Mouse (Mus musculus): ENCODE measurements around the gene G0s2. TPM values are rescaled to one million over a fixed set of nuclear protein-coding genes. Genes with fewer than 3 reads are reported as not detected.
"Not testable (repeated sequence)": the region's sequence is repeated elsewhere in the genome, so short reads cannot be mapped to it uniquely, and the experiment has no call there.

G0s2 gene
- polyA plus RNA-seq, 1 experiment from 2014 or later, result 17.9 TPM

- Histone ChIP-seq H3K27ac (ENCODE audit: low read depth, low read length) (no peak overlapping the region), H3K9ac (ENCODE audit: low read depth, low read length) (no peak overlapping the region), H3K9me3 (ENCODE audit: control insufficient read depth, low read length) (no peaks in the 10 kb centered on the region), H3K4me3 (ENCODE audit: low read length) (no peak overlapping the region), H3K27me3 (ENCODE audit: control insufficient read depth, insufficient read depth, low read length) (no peaks in the 10 kb centered on the region), H3K4me2 (replicated peaks; ENCODE audit: low read depth, low read length) (no peak overlapping the region), H3K4me1 (ENCODE audit: control insufficient read depth, insufficient read depth, low read length) (peaks cover 3% of the 10 kb centered on the region), H3K36me3 (ENCODE audit: control insufficient read depth, insufficient read depth, low read length) (no peaks in the 10 kb centered on the region)
- 75% methylated on average over 8 of the region's 8 CpGs for WGBS
- no peak for ATAC-seq (ENCODE audit: low FRiP score, low TSS enrichment)
Measured at GRCm38 (mm10) chr1:193263026-193263907, 9.8 kb downstream of the G0s2 start.

- no peak for ATAC-seq (ENCODE audit: low FRiP score, low TSS enrichment)
- Histone ChIP-seq H3K27ac (ENCODE audit: low read depth, low read length) (0 out of 2 replicates have a peak overlapping the region, but pooled peaks have one; percentile 42), H3K9me3 (ENCODE audit: control insufficient read depth, low read length) (no peaks in the 10 kb centered on the region), H3K4me2 (replicated peaks; ENCODE audit: low read depth, low read length) (no peak overlapping the region), H3K36me3 (ENCODE audit: control insufficient read depth, insufficient read depth, low read length) (no peaks in the 10 kb centered on the region), H3K4me1 (ENCODE audit: control insufficient read depth, insufficient read depth, low read length) (peaks cover 3% of the 10 kb centered on the region), H3K4me3 (ENCODE audit: low read length) (no peak overlapping the region), H3K9ac (ENCODE audit: low read depth, low read length) (no peak overlapping the region), H3K27me3 (ENCODE audit: control insufficient read depth, insufficient read depth, low read length) (no peaks in the 10 kb centered on the region)
- WGBS, result 62% methylated on average over 7 of the region's 7 CpGs
Measured at GRCm38 (mm10) chr1:193261897-193262548, 11.0 kb downstream of the G0s2 start.

- Histone ChIP-seq H3K9me3 (ENCODE audit: control insufficient read depth, low read length) (no peaks in the 10 kb centered on the region), H3K4me3 (ENCODE audit: low read length) (no peak overlapping the region), H3K9ac (ENCODE audit: low read depth, low read length) (no peak overlapping the region), H3K4me1 (ENCODE audit: control insufficient read depth, insufficient read depth, low read length) (peaks cover 3% of the 10 kb centered on the region), H3K27me3 (ENCODE audit: control insufficient read depth, insufficient read depth, low read length) (no peaks in the 10 kb centered on the region), H3K27ac (ENCODE audit: low read depth, low read length) (no peak overlapping the region), H3K4me2 (replicated peaks; ENCODE audit: low read depth, low read length) (no peak overlapping the region), H3K36me3 (ENCODE audit: control insufficient read depth, insufficient read depth, low read length) (no peaks in the 10 kb centered on the region)
- 87% methylated on average over 9 of the region's 9 CpGs for WGBS
- no peak for ATAC-seq (ENCODE audit: low FRiP score, low TSS enrichment)
Measured at GRCm38 (mm10) chr1:193259559-193259958, 13.5 kb downstream of the G0s2 start.

DNA sequence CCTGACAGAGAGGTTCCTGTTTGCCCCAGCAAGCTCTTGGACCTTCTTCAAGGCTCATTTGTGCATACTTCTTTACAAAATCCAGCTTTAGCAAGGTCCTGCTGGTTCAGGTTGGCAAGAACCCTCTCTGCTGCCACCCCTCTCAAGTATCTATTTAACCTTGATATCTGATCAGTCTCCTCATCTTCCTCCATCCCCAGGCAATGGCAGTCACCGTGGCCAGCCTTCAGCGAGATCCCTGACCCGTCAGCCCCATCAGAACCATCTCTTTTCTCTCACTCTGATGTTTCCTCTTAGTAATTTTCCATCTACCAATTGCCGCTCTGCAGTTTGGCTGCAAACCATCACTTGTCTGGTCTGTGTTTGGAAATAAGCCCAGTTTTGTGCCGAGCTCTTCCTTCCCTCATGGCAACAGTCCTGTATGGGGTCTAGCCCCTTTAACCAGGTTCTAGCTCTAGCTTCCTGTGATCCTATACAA is 16.4 kb downstream of the G0s2 start:
- Histone ChIP-seq H3K4me3 (ENCODE audit: low read length) (no peak overlapping the region), H3K9ac (ENCODE audit: low read depth, low read length) (no peak overlapping the region), H3K36me3 (ENCODE audit: control insufficient read depth, insufficient read depth, low read length) (no peaks in the 10 kb centered on the region), H3K27ac (ENCODE audit: low read depth, low read length) (no peak overlapping the region), H3K27me3 (ENCODE audit: control insufficient read depth, insufficient read depth, low read length) (no peaks in the 10 kb centered on the region), H3K4me1 (ENCODE audit: control insufficient read depth, insufficient read depth, low read length) (peaks cover 4% of the 10 kb centered on the region; the same call in 1 of the 2 replicates), H3K4me2 (replicated peaks; ENCODE audit: low read depth, low read length) (no peak overlapping the region), H3K9me3 (ENCODE audit: control insufficient read depth, low read length) (no peaks in the 10 kb centered on the region)
- WGBS, result 53% methylated on average over 5 of the region's 5 CpGs
- no peak for ATAC-seq (ENCODE audit: low FRiP score, low TSS enrichment)

- ATAC-seq (ENCODE audit: low FRiP score, low TSS enrichment), result 0 out of 2 replicates have a peak, but pooled peaks have one; percentile 10
- Histone ChIP-seq H3K4me3 (ENCODE audit: low read length) (no peak overlapping the region), H3K9me3 (ENCODE audit: control insufficient read depth, low read length) (no peaks in the 10 kb centered on the region), H3K27me3 (ENCODE audit: control insufficient read depth, insufficient read depth, low read length) (no peaks in the 10 kb centered on the region), H3K27ac (ENCODE audit: low read depth, low read length) (no peak overlapping the region), H3K4me2 (replicated peaks; ENCODE audit: low read depth, low read length) (no peak overlapping the region), H3K9ac (ENCODE audit: low read depth, low read length) (no peak overlapping the region), H3K36me3 (ENCODE audit: control insufficient read depth, insufficient read depth, low read length) (no peaks in the 10 kb centered on the region), H3K4me1 (ENCODE audit: control insufficient read depth, insufficient read depth, low read length) (peaks cover 4% of the 10 kb centered on the region; the same call in 1 of the 2 replicates)
Measured at GRCm38 (mm10) chr1:193256289-193256577, 16.8 kb downstream of the G0s2 start.

DNA sequence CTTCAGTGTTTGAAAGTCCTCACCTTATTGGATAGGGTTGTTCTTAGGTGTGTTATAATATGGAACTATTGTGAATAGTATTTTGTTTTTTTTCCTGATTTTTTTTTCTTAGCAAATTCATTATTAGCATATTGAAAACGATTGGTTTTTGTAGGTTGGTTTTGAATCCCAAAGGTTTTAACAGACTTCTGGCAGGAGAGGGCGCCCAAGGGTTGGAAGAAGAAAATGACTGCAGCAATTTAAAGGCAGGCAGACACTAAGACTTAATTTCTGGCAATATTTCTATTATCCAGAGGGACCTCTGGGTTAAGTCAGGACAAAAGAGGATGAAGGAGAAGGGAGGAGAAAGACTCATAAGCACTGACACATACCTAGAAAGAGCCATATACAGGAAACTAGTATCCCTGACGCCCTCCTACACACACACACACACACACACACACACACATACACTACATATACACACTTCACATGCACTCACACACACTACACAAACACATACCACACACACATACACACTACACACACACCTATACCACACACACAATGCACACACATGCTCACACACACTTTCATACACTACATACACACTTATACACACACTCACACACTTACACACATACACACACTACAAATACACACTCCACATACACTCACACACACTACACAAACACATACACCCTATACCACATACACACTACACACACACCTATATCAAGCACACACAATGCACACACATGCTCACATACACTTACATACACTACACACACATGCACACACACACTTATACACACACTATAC is 17.3 kb downstream of the G0s2 start:
- ATAC-seq (ENCODE audit: low FRiP score, low TSS enrichment), result peak; percentile 32; the same call in 1 of the 2 replicates
- Histone ChIP-seq H3K4me1 (ENCODE audit: control insufficient read depth, insufficient read depth, low read length) (peaks cover 4% of the 10 kb centered on the region; the same call in 1 of the 2 replicates), H3K4me2 (replicated peaks; ENCODE audit: low read depth, low read length) (no peak overlapping the region), H3K9me3 (ENCODE audit: control insufficient read depth, low read length) (no peaks in the 10 kb centered on the region), H3K9ac (ENCODE audit: low read depth, low read length) (no peak overlapping the region), H3K27ac (ENCODE audit: low read depth, low read length) (no peak overlapping the region), H3K27me3 (ENCODE audit: control insufficient read depth, insufficient read depth, low read length) (no peaks in the 10 kb centered on the region), H3K4me3 (ENCODE audit: low read length) (no peak overlapping the region), H3K36me3 (ENCODE audit: control insufficient read depth, insufficient read depth, low read length) (no peaks in the 10 kb centered on the region)
- WGBS, result 30% methylated on average over 3 of the region's 3 CpGs

- Histone ChIP-seq H3K4me2 (replicated peaks; ENCODE audit: low read depth, low read length) (no peak overlapping the region), H3K27ac (ENCODE audit: low read depth, low read length) (no peak overlapping the region), H3K4me3 (ENCODE audit: low read length) (no peak overlapping the region), H3K27me3 (ENCODE audit: control insufficient read depth, insufficient read depth, low read length) (no peaks in the 10 kb centered on the region), H3K9ac (ENCODE audit: low read depth, low read length) (no peak overlapping the region), H3K9me3 (ENCODE audit: control insufficient read depth, low read length) (no peaks in the 10 kb centered on the region), H3K4me1 (ENCODE audit: control insufficient read depth, insufficient read depth, low read length) (peaks cover 4% of the 10 kb centered on the region; the same call in 1 of the 2 replicates), H3K36me3 (ENCODE audit: control insufficient read depth, insufficient read depth, low read length) (no peaks in the 10 kb centered on the region)
- 67% methylated on average over 8 of the region's 8 CpGs for WGBS
- no peak for ATAC-seq (ENCODE audit: low FRiP score, low TSS enrichment)
Measured at GRCm38 (mm10) chr1:193255032-193255431, 18.0 kb downstream of the G0s2 start.

DNA sequence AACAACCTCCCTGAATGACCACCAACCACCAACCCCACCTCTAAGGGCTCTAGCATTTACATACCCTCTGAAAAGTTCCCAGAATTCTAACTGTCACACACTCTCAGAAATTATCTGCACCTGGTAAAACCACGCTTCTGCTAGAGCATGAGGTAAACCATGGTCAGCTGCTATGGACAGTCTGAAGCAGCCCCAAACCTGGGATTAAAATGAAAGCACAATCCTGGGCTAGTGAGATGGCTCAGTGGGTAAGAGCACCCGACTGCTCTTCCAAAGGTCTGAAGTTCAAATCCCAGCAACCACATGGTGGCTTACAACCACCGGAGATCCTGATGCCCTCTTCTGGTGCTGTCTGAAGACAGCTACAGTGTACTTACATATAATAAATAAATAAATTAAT is 19.1 kb downstream of the G0s2 start:
- not testable (repeated sequence) for H3K4me2 ChIP-seq (replicated peaks; ENCODE audit: low read depth, low read length); H3K4me3 ChIP-seq (ENCODE audit: low read length); H3K9ac ChIP-seq (ENCODE audit: low read depth, low read length); ATAC-seq (ENCODE audit: low FRiP score, low TSS enrichment); H3K36me3 ChIP-seq (ENCODE audit: control insufficient read depth, insufficient read depth, low read length); H3K4me1 ChIP-seq (ENCODE audit: control insufficient read depth, insufficient read depth, low read length); H3K27ac ChIP-seq (ENCODE audit: low read depth, low read length); H3K9me3 ChIP-seq (ENCODE audit: control insufficient read depth, low read length); H3K27me3 ChIP-seq (ENCODE audit: control insufficient read depth, insufficient read depth, low read length)
- WGBS, result 68% methylated on average over 3 of the region's 3 CpGs

All from kidney, embryonic 14.5 days (tissue).